Mouse (Mus musculus) MEL (cell line): ENCODE data around the gene Pnpo. TPM values are rescaled to one million over a fixed set of nuclear protein-coding genes. Genes with fewer than 3 reads are reported as not detected.
A peak's percentile ranks its signal among the peaks of the same experiment; 100 is the strongest.

Experiments used
- DNase-seq: peaks from one replicate; pipeline ENCODE4 v3.0.0; 2011; ENCODE audit warnings: low read depth, low spot score
- H3K27ac ChIP-seq: 2 replicates; pipeline ENCODE4 v1.5.1; 2012; ENCODE audit warnings: low read depth, mild to moderate bottlenecking, control low read depth, low read length, moderate library complexity; ENCODE audit not compliant: control insufficient read depth
- H3K27me3 ChIP-seq, 2 experiments: fragments of 150-350 bp in 1 of 2; sonication (generic) in 1 of 2; 2 replicates each; pipeline ENCODE4 v1.6.1; 2012; ENCODE audit warnings: low read length in 2 of 2, mild to moderate bottlenecking in 2 of 2, improper control_type of control experiment in 1 of 2, moderate library complexity in 1 of 2; ENCODE audit not compliant: insufficient read depth in 2 of 2, control insufficient read depth in 1 of 2
- H3K36me3 ChIP-seq, 2 experiments: 2 replicates each; pipeline ENCODE4 v1.6.1; 2012 to 2014; ENCODE audit warnings: low read length in 2 of 2, improper control_type of control experiment in 1 of 2, inconsistent platforms in 1 of 2, mild to moderate bottlenecking in 1 of 2; ENCODE audit not compliant: insufficient read depth in 2 of 2, control insufficient read depth in 1 of 2
- H3K4me1 ChIP-seq, 2 experiments: fragments of 150-350 bp in 1 of 2; sonication (generic) in 1 of 2; 2 replicates each; pipeline ENCODE4 v1.6.1; 2012; ENCODE audit warnings: low read length in 2 of 2, improper control_type of control experiment in 1 of 2, mild to moderate bottlenecking in 1 of 2; ENCODE audit not compliant: insufficient read depth in 2 of 2, control insufficient read depth in 1 of 2
- H3K4me3 ChIP-seq, 2 experiments: fragments of 150-350 bp in 1 of 2; sonication (generic) in 1 of 2; 2 replicates each; pipeline ENCODE4 v1.5.1; 2012; ENCODE audit warnings: low read depth in 2 of 2, low read length in 2 of 2, mild to moderate bottlenecking in 2 of 2, moderate library complexity in 2 of 2, control low read depth in 1 of 2, improper control_type of control experiment in 1 of 2; ENCODE audit not compliant: control insufficient read depth in 1 of 2, insufficient read depth in 1 of 2
- H3K79me2 ChIP-seq: 2 replicates; pipeline ENCODE4 v1.6.1; 2012; ENCODE audit warnings: mild to moderate bottlenecking, low read length, moderate library complexity; ENCODE audit not compliant: control insufficient read depth, poor library complexity, insufficient read depth
- H3K9ac ChIP-seq: 2 replicates; pipeline ENCODE4 v1.6.1; 2012; ENCODE audit warnings: low read depth, mild to moderate bottlenecking, control low read depth, low read length, moderate library complexity; ENCODE audit not compliant: control insufficient read depth, poor library complexity, severe bottlenecking
- H3K9me3 ChIP-seq: fragments of 150-350 bp; sonication (generic); replicated peaks from 2 replicates; pipeline ENCODE4 v1.6.1; 2012; ENCODE audit warnings: mild to moderate bottlenecking, low read length, improper control_type of control experiment, moderate library complexity; ENCODE audit not compliant: insufficient read depth
- BHLHE40 ChIP-seq: IDR thresholded peaks from 2 replicates; pipeline ENCODE4 v1.6.1; 2012; ENCODE audit warnings: low read depth, mild to moderate bottlenecking, inconsistent platforms, low read length, improper control_type of control experiment, borderline replicate concordance
- CHD2 ChIP-seq: IDR thresholded peaks from 2 replicates; pipeline ENCODE4 v1.6.1; 2011; ENCODE audit warnings: low read length, improper control_type of control experiment
- CTCF ChIP-seq, 3 experiments: IDR thresholded peaks in 2 of 3; conservative IDR thresholded peaks in 1 of 3; 2 replicates each; pipeline ENCODE4 v1.5.1; 2011 to 2012; ENCODE audit warnings: low read length in 3 of 3, low read depth in 2 of 3, mild to moderate bottlenecking in 2 of 3, improper control_type of control experiment in 1 of 3, inconsistent platforms in 1 of 3, mixed read lengths in 1 of 3, moderate library complexity in 1 of 3; ENCODE audit not compliant: control insufficient read depth in 1 of 3, insufficient read depth in 1 of 3, poor library complexity in 1 of 3, severe bottlenecking in 1 of 3
- E2F4 ChIP-seq: IDR thresholded peaks from 2 replicates; pipeline ENCODE4 v1.6.1; 2011; ENCODE audit warnings: low read depth, low read length, improper control_type of control experiment, borderline replicate concordance
- ELF1 ChIP-seq: IDR thresholded peaks from 2 replicates; pipeline ENCODE4 v1.6.1; 2014; ENCODE audit warnings: low read depth, mild to moderate bottlenecking, inconsistent platforms, low read length, improper control_type of control experiment, moderate library complexity
- EP300 ChIP-seq, 2 experiments: IDR thresholded peaks; 2 replicates each; pipeline ENCODE4 v1.6.1; 2011; ENCODE audit warnings: improper control_type of control experiment in 2 of 2, low read length in 2 of 2, low read depth in 1 of 2, mild to moderate bottlenecking in 1 of 2
- ETS1 ChIP-seq: IDR thresholded peaks from 2 replicates; pipeline ENCODE4 v1.6.1; 2012; ENCODE audit warnings: low read depth, mild to moderate bottlenecking, inconsistent platforms, low read length, improper control_type of control experiment, moderate library complexity
- GABPA ChIP-seq: IDR thresholded peaks from 2 replicates; pipeline ENCODE4 v1.6.1; 2012; ENCODE audit warnings: low read depth, mild to moderate bottlenecking, inconsistent platforms, low read length, improper control_type of control experiment, moderate library complexity
- GATA1 ChIP-seq: IDR thresholded peaks from 2 replicates; pipeline ENCODE4 v1.6.1; 2011; ENCODE audit warnings: low read depth, low read length, improper control_type of control experiment
- HCFC1 ChIP-seq: IDR thresholded peaks from 2 replicates; pipeline ENCODE4 v1.6.1; 2012; ENCODE audit warnings: low read depth, mild to moderate bottlenecking, inconsistent platforms, low read length, improper control_type of control experiment, moderate library complexity
- JUND ChIP-seq: IDR thresholded peaks from 2 replicates; pipeline ENCODE4 v1.6.1; 2011; ENCODE audit warnings: low read depth, mild to moderate bottlenecking, improper control_type of control experiment, low read length
- KAT2A ChIP-seq: conservative IDR thresholded peaks from 2 replicates; pipeline ENCODE4 v1.6.1; 2012; ENCODE audit warnings: low read depth, low read length, improper control_type of control experiment, inconsistent platforms
- MAFK ChIP-seq: IDR thresholded peaks from 2 replicates; pipeline ENCODE4 v1.6.1; 2011; ENCODE audit warnings: low read depth, mild to moderate bottlenecking, low read length, improper control_type of control experiment, borderline replicate concordance
- MAX ChIP-seq: IDR thresholded peaks from 2 replicates; pipeline ENCODE4 v1.6.1; 2011; ENCODE audit warnings: low read length, improper control_type of control experiment
- MEF2A ChIP-seq: IDR thresholded peaks from 2 replicates; pipeline ENCODE4 v1.6.1; 2014; ENCODE audit warnings: low read depth, mild to moderate bottlenecking, inconsistent platforms, low read length, improper control_type of control experiment; ENCODE audit not compliant: poor library complexity, insufficient replicate concordance, severe bottlenecking; ENCODE audit errors: extremely low read depth
- MYB ChIP-seq: IDR thresholded peaks from 2 replicates; pipeline ENCODE4 v1.6.1; 2011; ENCODE audit warnings: mild to moderate bottlenecking, low read depth, low read length, improper control_type of control experiment
- MYC ChIP-seq: IDR thresholded peaks from 2 replicates; pipeline ENCODE4 v1.6.1; 2011; ENCODE audit warnings: low read depth, mild to moderate bottlenecking, low read length, improper control_type of control experiment, moderate library complexity
- NELFE ChIP-seq: IDR thresholded peaks from 2 replicates; pipeline ENCODE4 v1.6.1; 2011; ENCODE audit warnings: low read depth, low read length, improper control_type of control experiment
- POLR2A ChIP-seq, 2 experiments: IDR thresholded peaks; 2 replicates each; pipeline ENCODE4 v1.6.1; 2011 to 2012; ENCODE audit warnings: low read length in 2 of 2, mild to moderate bottlenecking in 2 of 2, control low read depth in 1 of 2, improper control_type of control experiment in 1 of 2, low read depth in 1 of 2, moderate library complexity in 1 of 2; ENCODE audit not compliant: control insufficient read depth in 1 of 2, insufficient read depth in 1 of 2, poor library complexity in 1 of 2
- POLR2AphosphoS2 ChIP-seq: IDR thresholded peaks from 2 replicates; pipeline ENCODE4 v1.6.1; 2011; ENCODE audit warnings: low read length, improper control_type of control experiment
- RCOR1 ChIP-seq: IDR thresholded peaks from 2 replicates; pipeline ENCODE4 v1.6.1; 2012; ENCODE audit warnings: low read depth, mild to moderate bottlenecking, inconsistent platforms, low read length, improper control_type of control experiment
- SIN3A ChIP-seq: IDR thresholded peaks from 2 replicates; pipeline ENCODE4 v1.6.1; 2012; ENCODE audit warnings: low read length, improper control_type of control experiment, inconsistent platforms
- SMC3 ChIP-seq: IDR thresholded peaks from 2 replicates; pipeline ENCODE4 v1.6.1; 2011; ENCODE audit warnings: low read depth, low read length, improper control_type of control experiment
- TAL1 ChIP-seq: IDR thresholded peaks from 2 replicates; pipeline ENCODE4 v1.6.1; 2012; ENCODE audit warnings: mild to moderate bottlenecking, inconsistent platforms, low read length, moderate library complexity, mixed read lengths
- TBP ChIP-seq: IDR thresholded peaks from 2 replicates; pipeline ENCODE4 v1.8.0; 2011; ENCODE audit warnings: low read depth, low read length, improper control_type of control experiment
- TCF12 ChIP-seq: IDR thresholded peaks from 2 replicates; pipeline ENCODE4 v1.6.1; 2014; ENCODE audit warnings: low read depth, mild to moderate bottlenecking, inconsistent platforms, low read length, improper control_type of control experiment, moderate library complexity
- USF1 ChIP-seq: IDR thresholded peaks from 2 replicates; pipeline ENCODE4 v1.6.1; 2014; ENCODE audit warnings: low read depth, mild to moderate bottlenecking, inconsistent platforms, low read length, improper control_type of control experiment, moderate library complexity
- USF2 ChIP-seq, 2 experiments: IDR thresholded peaks; 2 replicates each; pipeline ENCODE4 v1.6.1; 2011 to 2012; ENCODE audit warnings: improper control_type of control experiment in 2 of 2, low read length in 2 of 2, borderline replicate concordance in 1 of 2, inconsistent platforms in 1 of 2, low read depth in 1 of 2, mild to moderate bottlenecking in 1 of 2; ENCODE audit not compliant: insufficient read depth in 1 of 2
- ZC3H11A ChIP-seq: IDR thresholded peaks from 2 replicates; pipeline ENCODE4 v1.6.1; 2012; ENCODE audit warnings: low read depth, mild to moderate bottlenecking, inconsistent platforms, low read length, improper control_type of control experiment
- ZKSCAN1 ChIP-seq: IDR thresholded peaks from 2 replicates; pipeline ENCODE4 v1.6.1; 2012; ENCODE audit warnings: low read depth, mild to moderate bottlenecking, inconsistent platforms, low read length, improper control_type of control experiment, moderate library complexity
- ZMIZ1 ChIP-seq: IDR thresholded peaks from 2 replicates; pipeline ENCODE4 v1.6.1; 2012; ENCODE audit warnings: low read depth, mild to moderate bottlenecking, inconsistent platforms, low read length, improper control_type of control experiment, moderate library complexity
- ZNF384 ChIP-seq: IDR thresholded peaks from 2 replicates; pipeline ENCODE4 v1.6.1; 2012; ENCODE audit warnings: low read depth, mild to moderate bottlenecking, inconsistent platforms, low read length, improper control_type of control experiment
- polyA plus RNA-seq, 2 experiments: library from polyadenylated mRNA; stranded (reverse) in 1 of 2; unstranded in 1 of 2; fragments of >175 nt in 1 of 2; fragments of >200 nt in 1 of 2; gene quantifications; 2 replicates each; pipeline versions ENCODE4 v1.2.1 to v1.2.4; 2012; ENCODE audit warnings: low replicate concordance in 2 of 2, low read depth in 1 of 2; ENCODE audit not compliant: insufficient read length in 2 of 2, insufficient read depth in 1 of 2, missing spikeins in 1 of 2
- total RNA-seq: library from RNA; depleted of rRNA; stranded (reverse); fragments of 300-350 nt; gene quantifications from 2 replicates; pipeline ENCODE4 v1.2.3, GENCODE M21; 2012

Pnpo gene
- total and polyA plus RNA-seq, 3 experiments: 38.8 to 55.7 TPM; not detected in 1

- TF ChIP-seq USF2 (IDR thresholded peaks at IDR 0.05; ENCODE audit: borderline replicate concordance in 1 of 2, insufficient read depth in 1 of 2, low read depth in 1 of 2, low read length in 2 of 2) (no peak), POLR2AphosphoS2 (no peak), TAL1 (peak; percentile 80), SMC3 (no peak), RCOR1 (peak; percentile 27; the same call in 1 of the 2 replicates), ETS1 (0 out of 2 replicates have a peak, but pooled peaks have one; percentile 7), GABPA (no peak), KAT2A (no peak), NELFE (no peak), CHD2 (no peak), MEF2A (no peak), MAFK (no peak), ELF1 (no peak), USF1 (no peak), CTCF (IDR thresholded peaks at IDR 0.05 in 2 of 3, conservative IDR thresholded peaks at IDR 0.05 in 1 of 3; ENCODE audit: control insufficient read depth in 1 of 3, insufficient read depth in 1 of 3, low read depth in 2 of 3, low read length in 3 of 3, poor library complexity in 1 of 3, severe bottlenecking in 1 of 3) (no peak)
- TF ChIP-seq, all 39 proteins: peak for 7
These were observed 26.4 kb downstream of the Pnpo start (continued) for GRCm38 (mm10) chr11:96917415-96917814.

- no peaks in the 10 kb centered on the region for H3K27me3 ChIP-seq
- peak overlapping the region; percentile 81 for H3K27ac ChIP-seq
- DNase-seq: no peak
- H3K9me3 ChIP-seq: no peaks in the 10 kb centered on the region
- H3K79me2 ChIP-seq: peaks cover 4% of the 10 kb centered on the region
- H3K4me1 ChIP-seq: peaks cover 2 to 23% of the 10 kb centered on the region in 2 experiments; a peak in 3 of 4 replicates
- peaks cover 0 to 6% of the 10 kb centered on the region in 2 experiments; a peak in 2 of 4 replicates for H3K36me3 ChIP-seq
- peak overlapping the region; percentile 75 for H3K9ac ChIP-seq
- peak overlapping the region; percentile 54 to 64 for H3K4me3 ChIP-seq
- TF ChIP-seq SMC3 (no peak), SIN3A (no peak; the same call in 1 of the 2 replicates), USF2 (IDR thresholded peaks at IDR 0.05; ENCODE audit: borderline replicate concordance in 1 of 2, insufficient read depth in 1 of 2, low read depth in 1 of 2, low read length in 2 of 2) (no peak), E2F4 (no peak), MAX (peak; percentile 9; the same call in 1 of the 2 replicates), GATA1 (no peak), TBP (no peak), TAL1 (no peak), MEF2A (no peak), CTCF (IDR thresholded peaks at IDR 0.05 in 2 of 3, conservative IDR thresholded peaks at IDR 0.05 in 1 of 3; ENCODE audit: control insufficient read depth in 1 of 3, insufficient read depth in 1 of 3, low read depth in 2 of 3, low read length in 3 of 3, poor library complexity in 1 of 3, severe bottlenecking in 1 of 3) (no peak), MYB (no peak), BHLHE40 (no peak), POLR2A (IDR thresholded peaks at IDR 0.05; ENCODE audit: control insufficient read depth in 1 of 2, insufficient read depth in 1 of 2, low read depth in 1 of 2, low read length in 2 of 2, poor library complexity in 1 of 2) (no peak), EP300 (IDR thresholded peaks at IDR 0.05; ENCODE audit: low read depth in 1 of 2, low read length in 2 of 2) (no peak; a peak in 1 of 4 replicates), TCF12 (0 out of 2 replicates have a peak, but pooled peaks have one; percentile 4), POLR2AphosphoS2 (no peak), JUND (no peak), MYC (no peak), ELF1 (no peak), HCFC1 (no peak), ZC3H11A (no peak), ZNF384 (peak; percentile 89), ZMIZ1 (no peak), GABPA (no peak), NELFE (no peak), ZKSCAN1 (0 out of 2 replicates have a peak, but pooled peaks have one; percentile 30)
These were observed 26.8 kb downstream of the Pnpo start for GRCm38 (mm10) chr11:96916885-96917396.
